Mouse (Mus musculus) brain, embryonic 18.5 days (tissue): Measurements from ENCODE around the gene Prss41.

Experiments
- DNase-seq: peaks from one replicate; pipeline ENCODE4 v3.0.0-alpha.2; 2012; ENCODE audit warnings: low read depth, low spot score

Prss41 gene

GRCm38 (mm10) chr17:23828271-23829001, 15.5 kb downstream of the Prss41 start:
- no peak for DNase-seq

- no peak for DNase-seq
These were observed 18.4 kb downstream of the Prss41 start for GRCm38 (mm10) chr17:23825591-23825990.

- no peak for DNase-seq
These were observed 20.4 kb downstream of the Prss41 start for GRCm38 (mm10) chr17:23823614-23824013.

- DNase-seq, result no peak
These were observed 21.0 kb downstream of the Prss41 start for GRCm38 (mm10) chr17:23823018-23823417.

DNA sequence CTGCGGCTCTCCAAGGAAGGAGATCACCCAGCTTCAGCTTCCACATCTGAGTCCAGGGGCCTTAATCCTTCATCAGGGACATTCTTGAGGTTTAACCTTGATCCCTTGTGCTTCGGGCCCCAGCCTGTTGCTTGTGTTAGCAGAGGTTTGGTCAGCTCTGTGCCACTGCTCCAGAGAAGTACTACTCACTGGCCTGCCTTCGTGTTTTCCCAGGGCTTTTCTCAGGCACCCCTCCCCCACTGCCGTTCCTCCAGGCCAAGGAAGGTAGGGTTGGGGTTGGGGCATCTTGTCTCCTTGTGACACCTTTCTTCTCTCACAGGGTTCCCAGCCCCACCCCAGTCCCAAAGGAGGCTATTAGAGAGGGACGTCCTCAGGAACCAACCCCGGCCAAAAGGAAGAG, 21.9 kb downstream of the Prss41 start:
- DNase-seq, result no peak

DNA sequence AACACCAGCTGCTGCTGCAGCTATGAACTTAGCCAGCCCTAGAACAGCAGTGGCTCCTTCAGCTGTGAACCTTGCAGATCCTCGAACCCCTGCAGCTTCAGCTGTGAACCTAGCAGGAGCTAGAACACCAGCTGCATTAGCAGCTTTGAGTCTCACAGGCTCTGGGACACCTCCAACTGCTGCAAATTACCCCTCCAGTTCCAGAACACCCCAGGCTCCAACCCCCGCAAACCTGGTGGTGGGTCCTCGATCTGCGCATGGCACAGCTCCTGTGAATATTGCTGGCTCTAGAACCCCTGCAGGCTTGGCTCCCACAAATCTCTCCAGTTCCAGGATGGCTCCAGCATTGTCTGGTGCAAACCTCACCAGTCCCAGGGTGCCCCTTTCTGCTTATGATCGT, 23.2 kb downstream of the Prss41 start:
- DNase-seq, result no peak

- DNase-seq, result no peak
These were observed 24.7 kb downstream of the Prss41 start for GRCm38 (mm10) chr17:23819235-23819634.

GRCm38 (mm10) chr17:23818579-23818978, 25.4 kb downstream of the Prss41 start:
- DNase-seq, result no peak

DNA sequence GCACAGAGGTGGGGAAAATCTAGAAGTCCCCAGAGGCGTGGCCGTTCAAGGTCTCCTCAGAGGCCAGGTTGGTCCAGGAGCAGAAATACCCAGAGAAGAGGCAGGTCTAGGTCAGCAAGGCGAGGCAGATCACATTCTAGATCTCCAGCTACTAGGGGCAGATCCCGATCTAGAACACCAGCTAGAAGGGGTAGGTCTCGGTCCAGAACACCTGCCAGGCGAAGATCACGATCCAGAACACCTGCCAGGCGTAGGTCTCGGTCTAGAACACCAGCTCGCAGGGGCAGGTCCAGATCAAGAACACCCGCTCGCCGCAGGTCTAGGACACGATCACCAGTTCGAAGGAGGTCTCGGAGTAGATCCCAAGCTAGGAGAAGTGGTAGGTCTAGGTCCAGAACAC, 28.3 kb downstream of the Prss41 start:
- no peak for DNase-seq

DNA sequence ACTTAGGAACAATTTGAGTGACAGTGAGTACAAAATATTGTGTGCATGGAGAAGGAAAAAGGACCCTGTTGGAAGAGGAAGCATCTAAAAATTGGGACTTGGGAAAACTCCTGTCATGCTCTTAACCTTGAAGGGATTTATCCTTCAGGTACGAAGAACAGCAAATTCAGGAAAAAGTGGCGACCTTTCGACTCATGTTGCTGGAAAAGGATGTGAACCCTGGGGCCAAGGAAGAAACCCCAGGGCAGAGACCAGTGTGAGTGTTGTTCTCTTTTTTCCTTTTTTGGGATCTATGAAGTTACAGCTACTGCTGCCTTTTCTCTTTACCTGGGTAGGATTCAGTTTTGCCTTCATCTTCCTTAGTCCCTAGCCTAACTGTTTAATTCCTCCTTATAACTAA, 36.1 kb downstream of the Prss41 start:
- DNase-seq, result no peak

- DNase-seq, result no peak
These were observed 37.1 kb downstream of the Prss41 start for GRCm38 (mm10) chr17:23806867-23807266.

GRCm38 (mm10) chr17:23804426-23805085, 39.4 kb downstream of the Prss41 start:
- DNase-seq, result no peak

DNA sequence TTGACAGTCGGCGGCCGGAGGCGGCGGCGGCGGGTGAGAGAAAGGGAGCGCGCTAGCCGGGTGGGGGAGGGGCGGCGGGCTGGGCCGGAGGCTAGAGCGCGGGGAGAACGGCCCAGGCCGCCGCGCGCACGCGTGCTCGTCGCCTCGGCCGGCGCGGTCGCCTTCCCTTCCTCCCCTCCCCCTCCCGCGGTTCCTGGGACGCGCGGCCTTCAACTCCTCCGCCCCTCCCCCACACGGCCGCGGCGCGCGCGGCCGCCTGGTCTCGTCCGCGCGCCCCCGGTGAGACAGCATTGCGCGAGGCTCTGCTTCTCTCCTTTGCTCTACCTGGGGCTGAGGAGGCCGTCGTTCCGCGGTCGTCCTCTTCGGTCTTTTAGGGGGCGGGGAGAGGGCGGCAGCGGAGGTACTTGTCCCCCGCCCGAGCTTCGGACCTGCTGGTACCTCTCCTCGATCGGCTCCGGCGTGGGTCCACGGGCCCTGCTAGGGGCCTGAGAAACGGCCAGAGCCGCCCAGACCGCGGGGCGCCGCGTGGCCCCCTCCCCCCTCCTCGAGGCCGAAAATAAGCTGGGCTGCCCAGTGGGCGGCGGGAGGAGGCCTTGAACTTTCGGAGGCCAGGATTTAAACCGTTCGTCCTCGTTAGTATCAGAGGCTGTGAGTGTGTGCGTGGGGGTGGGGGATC, 40.5 kb downstream of the Prss41 start:
- peak; percentile 28 for DNase-seq

DNA sequence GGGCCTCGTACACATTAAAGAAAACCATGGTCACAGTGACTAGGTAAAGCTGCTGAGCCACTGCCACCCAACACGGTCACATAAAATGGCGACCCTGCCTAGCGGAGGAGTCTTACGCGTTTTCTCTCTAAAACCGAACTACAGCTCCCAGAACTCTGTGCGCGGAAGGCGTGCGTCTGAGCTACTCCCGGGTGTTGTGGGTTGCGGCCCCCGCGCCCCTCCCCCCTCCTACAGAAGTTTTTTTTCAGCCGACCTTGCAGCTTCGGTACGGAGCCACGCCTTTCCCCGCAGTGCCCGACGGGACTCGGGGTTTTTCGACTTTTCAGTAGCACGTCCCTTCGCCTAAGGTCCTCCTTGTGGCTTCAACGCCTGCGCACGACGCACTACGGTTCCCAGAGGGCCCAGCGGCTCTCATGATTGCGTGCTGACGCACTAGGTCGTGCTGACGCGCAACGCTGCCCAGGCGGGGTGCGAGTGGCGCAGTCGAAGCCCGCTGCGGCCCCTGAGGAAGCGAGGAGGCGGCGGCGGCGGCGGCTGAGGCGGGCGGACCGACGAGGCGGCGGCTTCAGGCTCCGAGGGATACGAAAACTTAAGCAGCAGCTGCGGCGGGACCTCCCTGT, 41.1 kb downstream of the Prss41 start:
- DNase-seq, result peak; percentile 99

- no peak for DNase-seq
These were observed 42.3 kb downstream of the Prss41 start for GRCm38 (mm10) chr17:23801627-23802026.

DNA sequence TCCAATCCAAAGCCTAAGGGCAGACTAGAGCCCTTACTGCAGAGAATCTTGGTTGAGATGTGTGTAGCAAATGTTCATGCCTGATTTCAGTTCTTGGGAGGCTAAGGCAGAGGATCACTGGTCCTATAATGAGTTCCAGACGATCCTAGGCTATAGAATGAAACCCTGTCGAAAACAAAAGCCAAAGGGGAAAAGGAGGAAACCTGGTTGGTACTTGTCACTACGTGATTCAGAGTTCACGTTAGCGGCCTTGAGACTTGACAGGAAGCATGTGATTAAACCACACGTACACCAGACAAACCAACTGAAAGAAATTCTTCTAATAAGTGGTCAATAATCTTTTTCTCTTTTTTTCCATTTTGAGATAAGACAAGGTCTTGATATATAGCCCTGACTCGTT, 46.7 kb downstream of the Prss41 start:
- DNase-seq, result no peak

GRCm38 (mm10) chr17:23795323-23795722, 48.6 kb downstream of the Prss41 start:
- DNase-seq, result no peak

- no peak for DNase-seq
These were observed 53.0 kb downstream of the Prss41 start for GRCm38 (mm10) chr17:23791079-23791357.

DNA sequence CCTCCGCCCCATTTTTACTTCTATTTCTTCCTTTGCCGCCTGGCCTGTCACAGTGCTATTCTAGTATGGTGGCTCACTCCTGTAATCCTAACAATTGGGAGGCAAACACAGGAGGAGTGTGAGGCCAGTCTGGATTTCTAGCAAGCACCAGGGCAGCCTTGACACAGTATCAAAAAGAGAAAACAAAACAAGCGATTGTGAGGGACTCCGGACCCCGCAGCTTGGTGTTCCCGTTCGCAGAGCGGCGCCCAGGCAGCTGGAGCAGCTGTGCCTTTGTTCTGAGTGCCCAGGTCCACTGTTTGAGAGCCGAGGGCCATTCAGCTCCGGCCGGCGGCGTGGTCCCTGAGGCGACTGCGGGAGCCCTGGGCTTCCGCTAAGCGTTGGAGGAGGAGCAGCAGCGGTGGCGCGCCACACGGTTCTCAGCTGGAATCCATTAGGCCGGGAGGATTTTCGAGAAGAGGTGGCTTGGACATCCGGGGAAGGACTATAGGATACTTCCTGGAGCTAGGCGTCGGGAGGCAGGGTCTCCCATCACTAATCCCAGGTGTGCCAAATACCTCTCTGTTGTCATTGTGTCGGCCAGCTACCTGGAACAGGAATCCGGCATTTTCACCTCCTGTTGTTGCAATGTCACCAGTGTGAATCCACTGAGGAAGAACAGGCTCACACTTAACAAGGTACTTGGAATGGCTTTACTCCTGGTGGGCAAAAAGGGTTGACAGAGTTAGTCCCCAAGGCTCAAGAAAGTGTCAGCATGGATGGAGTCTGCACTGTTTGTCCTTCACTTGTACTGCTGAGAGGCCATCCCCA, 53.5 kb downstream of the Prss41 start, which contains the start of gene Srrm2:
Gene Srrm2 (plus strand): TSS at position 264 of the 810 bp plus-strand sequence.
- DNase-seq, result no peak

DNA sequence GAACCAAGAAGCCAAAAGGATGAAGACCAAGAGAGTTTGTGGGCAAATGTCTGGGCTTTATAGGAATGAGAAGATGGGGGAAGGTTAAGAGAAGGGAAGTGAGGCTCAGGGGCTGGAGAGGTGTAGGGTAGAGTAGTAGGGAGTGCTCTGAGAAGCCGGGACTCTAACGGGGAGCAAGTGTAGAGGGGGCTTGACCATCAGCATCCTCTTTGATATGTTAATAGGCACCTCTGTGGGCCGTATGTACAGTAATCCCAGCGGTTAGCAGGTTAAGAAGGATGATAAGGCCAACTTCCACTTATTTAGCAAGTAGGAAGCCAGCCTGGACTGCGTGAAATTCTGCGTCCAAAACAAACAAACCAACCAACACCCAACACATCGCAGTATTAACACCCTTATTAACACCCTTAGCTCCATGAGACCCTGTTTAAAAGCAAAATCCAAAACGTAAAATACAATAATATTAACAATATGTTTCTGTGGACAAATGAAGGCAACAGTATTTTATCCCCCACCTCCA, 54.2 kb downstream of the Prss41 start:
- no peak for DNase-seq

DNA sequence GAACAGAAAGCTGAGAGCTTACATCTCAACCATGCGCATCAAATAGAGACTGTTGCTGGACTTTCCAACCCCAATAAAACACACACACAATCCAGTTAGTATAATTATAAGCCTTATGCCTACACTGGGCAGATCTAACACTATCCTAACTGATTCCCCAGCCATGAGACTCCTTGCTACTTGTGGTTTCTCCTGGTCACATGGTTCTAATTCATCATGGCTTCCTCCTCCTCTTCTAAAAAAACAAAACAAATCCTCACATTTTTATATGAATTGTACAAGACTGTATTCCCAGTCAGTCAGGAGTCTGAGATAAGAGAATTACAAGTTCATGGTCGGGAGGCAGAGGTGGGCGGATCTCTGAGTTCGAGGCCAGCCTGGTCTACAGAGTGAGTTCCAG, 55.0 kb downstream of the Prss41 start:
- no peak for DNase-seq
